Mouse (Mus musculus) lung, postnatal 25 days (tissue): Measurements from ENCODE around the gene Mboat2.

ENCODE experiments used
- DNase-seq: peaks from one replicate; pipeline ENCODE4 v3.0.0; 2022; ENCODE audit warnings: low spot score

Gene Mboat2

DNA sequence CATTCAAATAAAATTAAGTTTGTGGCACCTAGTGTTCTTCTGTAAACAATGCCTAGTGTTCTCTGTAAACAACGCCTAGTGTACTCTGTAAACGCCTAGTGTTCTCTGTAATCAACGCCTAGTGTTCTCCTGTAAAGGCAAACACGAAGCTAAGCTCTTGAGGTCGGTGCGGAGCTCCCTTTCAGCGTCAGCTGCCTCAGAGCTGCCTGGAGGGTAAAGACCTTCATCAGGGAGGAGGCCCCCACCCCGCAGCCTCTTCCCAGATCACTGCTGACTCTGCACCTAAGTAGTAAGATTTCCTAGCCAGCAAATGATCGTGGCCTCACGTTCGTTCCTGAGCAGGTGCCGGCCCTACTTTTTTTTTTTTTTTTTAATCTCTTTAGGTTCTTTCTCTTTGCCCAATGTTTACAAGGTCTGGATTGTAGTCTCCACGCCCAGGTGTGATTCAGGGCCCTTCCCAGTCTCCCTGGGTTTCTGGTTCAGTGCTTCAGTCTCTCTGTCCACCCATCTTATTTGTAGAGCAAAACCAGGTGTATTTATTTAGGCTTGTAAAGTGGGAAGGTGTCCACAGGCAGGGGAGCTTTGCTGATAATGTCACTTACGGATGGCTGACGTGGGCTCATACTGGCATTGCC, 181.2 kb downstream of the Mboat2 start:
- DNase-seq = no peak

DNA sequence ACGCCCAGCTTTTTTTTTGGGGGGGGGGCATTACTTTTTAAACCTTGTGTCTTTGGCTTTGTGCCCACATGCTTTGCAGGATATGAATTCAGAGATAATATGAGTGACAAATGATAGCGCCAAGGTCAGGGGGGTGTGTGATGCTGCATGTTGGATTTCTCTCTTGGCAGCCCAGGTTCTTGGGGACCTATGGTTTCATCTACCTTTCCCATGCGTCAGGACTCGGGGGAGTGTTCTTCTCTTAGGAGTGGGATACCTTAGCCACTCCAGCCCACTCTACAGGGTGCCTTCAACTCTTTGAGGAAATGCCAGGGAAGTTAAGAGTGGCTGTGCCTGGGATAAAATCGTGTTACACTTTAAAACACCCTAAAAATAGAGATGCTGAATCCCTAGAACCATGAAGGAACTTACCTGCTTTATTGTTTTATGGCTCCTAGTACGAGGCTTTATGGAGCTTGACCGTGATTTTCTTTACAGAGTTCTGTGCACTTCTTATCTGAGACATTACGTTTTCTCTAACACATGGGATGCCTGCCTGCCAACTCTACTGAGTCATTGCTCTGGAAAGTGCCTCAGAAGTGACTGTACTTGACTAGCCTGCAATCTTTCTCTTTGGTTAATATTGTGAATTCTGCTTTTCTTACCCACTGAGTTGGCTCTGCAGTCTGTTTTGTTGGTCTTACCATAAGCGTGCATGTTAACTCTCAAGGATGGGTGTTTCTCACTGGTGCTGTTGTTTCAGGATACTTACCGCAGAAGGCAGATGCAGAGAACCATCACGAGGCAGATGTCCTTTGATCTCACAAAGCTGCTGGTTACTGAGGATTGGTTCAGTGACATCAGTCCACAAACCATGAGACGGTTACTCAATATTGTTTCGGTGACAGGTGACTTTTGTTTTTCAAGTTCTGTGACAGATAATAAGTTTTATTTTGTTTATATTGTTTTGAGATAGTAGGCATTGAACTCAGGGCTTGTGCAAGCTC, 182.2 kb downstream of the Mboat2 start:
- no peak for DNase-seq
